Mouse (Mus musculus): ENCODE data around the gene Dgki.

GRCm38 (mm10) chr6:37212930-37213329, 87.1 kb downstream of the Dgki start:
- TF ChIP-seq CTCF (IDR thresholded peaks at IDR 0.05) (no peak), POLR2A (IDR thresholded peaks at IDR 0.05; ENCODE audit: insufficient read depth, low read depth, low read length) (no peak), EP300 (IDR thresholded peaks at IDR 0.05; ENCODE audit: insufficient read depth, low read depth, low read length) (no peak)
